Mouse (Mus musculus) liver, adult 2 months (tissue): ENCODE measurements around the gene Dgke. TPM values are rescaled to one million over a fixed set of nuclear protein-coding genes. Genes with fewer than 3 reads are reported as not detected.

Experiments used
- DNase-seq: peaks from one replicate; pipeline ENCODE4 v3.0.0-alpha.2; 2011; ENCODE audit warnings: low read depth, low spot score; ENCODE audit errors: extremely low read depth
- H3K27ac ChIP-seq: fragments of 200-500 bp; replicated peaks from 2 replicates; pipeline ENCODE4 v1.5.1; 2012; ENCODE audit warnings: low read depth, mild to moderate bottlenecking, control low read depth, inconsistent platforms, low read length; ENCODE audit not compliant: insufficient read depth
- H3K27me3 ChIP-seq: fragments of 200-500 bp; 2 replicates; pipeline ENCODE4 v1.6.1; 2012; ENCODE audit warnings: mild to moderate bottlenecking, moderate library complexity, low read length, inconsistent platforms; ENCODE audit not compliant: control insufficient read depth, insufficient read depth
- H3K36me3 ChIP-seq: fragments of 200-500 bp; 2 replicates; pipeline ENCODE4 v1.6.1; 2012; ENCODE audit warnings: low read length, inconsistent platforms; ENCODE audit not compliant: control insufficient read depth, insufficient read depth
- H3K4me1 ChIP-seq: fragments of 200-500 bp; 2 replicates; pipeline ENCODE4 v1.6.1; 2011; ENCODE audit warnings: low read length; ENCODE audit not compliant: control insufficient read depth, insufficient read depth
- H3K4me3 ChIP-seq: fragments of 200-500 bp; 2 replicates; pipeline ENCODE4 v1.5.1; 2011; ENCODE audit warnings: low read depth, mild to moderate bottlenecking, control low read depth, low read length, moderate library complexity; ENCODE audit not compliant: insufficient read depth
- H3K79me2 ChIP-seq: fragments of 200-500 bp; 2 replicates; pipeline ENCODE4 v1.6.1; 2012; ENCODE audit warnings: inconsistent platforms, mild to moderate bottlenecking, low read length, moderate library complexity; ENCODE audit not compliant: control insufficient read depth, insufficient read depth
- H3K9ac ChIP-seq: fragments of 200-500 bp; 2 replicates; pipeline ENCODE4 v1.6.1; 2012; ENCODE audit warnings: low read depth, mild to moderate bottlenecking, control low read depth, inconsistent platforms, low read length
- CTCF ChIP-seq: fragments of 200-500 bp; IDR thresholded peaks from 2 replicates; pipeline ENCODE4 v1.5.1; 2011; ENCODE audit warnings: low read depth, low read length, control low read depth
- POLR2A ChIP-seq: fragments of 200-500 bp; IDR thresholded peaks from 2 replicates; pipeline ENCODE4 v1.6.1; 2011; ENCODE audit warnings: low read length, control low read depth; ENCODE audit not compliant: insufficient read depth; ENCODE audit errors: extremely low read depth
- WGBS: fragments of 180-500 bp; shearing (Covaris S2); methylation state at CpG from one replicate; pipeline ENCODE4 v1.1.7; 2018; 5-methylcytosine and 5-hydroxymethylcytosine counted together
- polyA plus RNA-seq: library from polyadenylated mRNA; depleted of rRNA; stranded (reverse); fragments of >200 nt; gene quantifications from 2 replicates; pipeline ENCODE4 v1.2.3, GENCODE M21; 2012; rRNA removed
- total RNA-seq: library from RNA; depleted of rRNA; stranded (reverse); fragments of >200 nt; gene quantifications from 2 replicates; pipeline ENCODE4 v1.2.3, GENCODE M21; 2014; rRNA removed

Dgke gene
- 0.74 and 1.1 TPM in 2 replicates for total RNA-seq
- polyA plus RNA-seq = 0.49 and 0.69 TPM in 2 replicates

GRCm38 (mm10) chr11:89066750-89067149 is at the start of gene Dgke:
Dgke (minus strand) TSS chr11:89066850.
- TF ChIP-seq CTCF (no peak), POLR2A (no peak)
- 100% methylated on average over 1 of the region's 1 CpGs for WGBS
- Histone ChIP-seq H3K79me2 (no peaks in the 10 kb centered on the region), H3K36me3 (no peaks in the 10 kb centered on the region), H3K4me1 (peaks cover 2% of the 10 kb centered on the region; the same call in 1 of the 2 replicates), H3K9ac (no peak within 1 kb of the TSS), H3K27me3 (no peaks in the 10 kb centered on the region), H3K4me3 (no peak within 1 kb of the TSS), H3K27ac (peak within 1 kb of the TSS; percentile 48; the same call in 1 of the 2 replicates)
- no peak for DNase-seq

- 36% methylated on average over 12 of the region's 12 CpGs for WGBS
Observed at GRCm38 (mm10) chr11:89107180-89107807, 40.6 kb upstream of the Dgke start.

GRCm38 (mm10) chr11:89105823-89106222 is 39.2 kb upstream of the Dgke start:
- no peak overlapping the region for H3K9ac ChIP-seq
- 93% methylated on average over 11 of the region's 11 CpGs for WGBS

More at GRCm38 (mm10) chr11:89107180-89107807, 40.6 kb upstream of the Dgke start:
- no peaks in the 10 kb centered on the region for H3K36me3 ChIP-seq
- no peak for DNase-seq
- no peaks in the 10 kb centered on the region for H3K79me2 ChIP-seq
- no peak overlapping the region for H3K4me3 ChIP-seq
- H3K9ac ChIP-seq = no peak overlapping the region
- peaks cover 3% of the 10 kb centered on the region; the same call in 1 of the 2 replicates for H3K27me3 ChIP-seq
- no peak overlapping the region for H3K27ac ChIP-seq
- TF ChIP-seq CTCF = no peak
- TF ChIP-seq POLR2A = no peak
- H3K4me1 ChIP-seq = no peaks in the 10 kb centered on the region

GRCm38 (mm10) chr11:89105211-89105610 is 38.6 kb upstream of the Dgke start:
- H3K27me3 ChIP-seq = peaks cover 3% of the 10 kb centered on the region; the same call in 1 of the 2 replicates
- no peak overlapping the region for H3K4me3 ChIP-seq
- no peaks in the 10 kb centered on the region for H3K79me2 ChIP-seq
- no peak overlapping the region for H3K9ac ChIP-seq
- TF ChIP-seq CTCF = no peak
- no peak for TF ChIP-seq POLR2A
- H3K36me3 ChIP-seq = no peaks in the 10 kb centered on the region
- 97% methylated on average over 8 of the region's 8 CpGs for WGBS
- H3K4me1 ChIP-seq = no peaks in the 10 kb centered on the region
- no peak overlapping the region for H3K27ac ChIP-seq
- DNase-seq = no peak

More at GRCm38 (mm10) chr11:89105823-89106222, 39.2 kb upstream of the Dgke start:
- no peak overlapping the region for H3K27ac ChIP-seq
- H3K36me3 ChIP-seq = no peaks in the 10 kb centered on the region
- DNase-seq = no peak
- H3K27me3 ChIP-seq = peaks cover 3% of the 10 kb centered on the region; the same call in 1 of the 2 replicates
- no peak for TF ChIP-seq CTCF
- no peak for TF ChIP-seq POLR2A
- no peaks in the 10 kb centered on the region for H3K79me2 ChIP-seq
- no peaks in the 10 kb centered on the region for H3K4me1 ChIP-seq
- H3K4me3 ChIP-seq = no peak overlapping the region

- DNase-seq = no peak
- TF ChIP-seq CTCF (no peak), POLR2A (no peak)
Observed at GRCm38 (mm10) chr11:89103166-89103565, 36.5 kb upstream of the Dgke start.

GRCm38 (mm10) chr11:89100826-89101321 is 34.2 kb upstream of the Dgke start:
- TF ChIP-seq CTCF (no peak), POLR2A (no peak)
- Histone ChIP-seq H3K4me3 (peak overlapping the region; percentile 9; the same call in 1 of the 2 replicates), H3K27ac (peak overlapping the region; percentile 25), H3K27me3 (no peaks in the 10 kb centered on the region), H3K9ac (peak overlapping the region; percentile 8; the same call in 1 of the 2 replicates), H3K36me3 (no peaks in the 10 kb centered on the region), H3K4me1 (no peaks in the 10 kb centered on the region), H3K79me2 (no peaks in the 10 kb centered on the region)
- DNase-seq = no peak
- 42% methylated on average over 17 of the region's 17 CpGs for WGBS

More at GRCm38 (mm10) chr11:89103166-89103565, 36.5 kb upstream of the Dgke start:
- Histone ChIP-seq H3K79me2 (no peaks in the 10 kb centered on the region), H3K27me3 (no peaks in the 10 kb centered on the region), H3K4me1 (no peaks in the 10 kb centered on the region), H3K9ac (no peak overlapping the region), H3K27ac (no peak overlapping the region), H3K36me3 (no peaks in the 10 kb centered on the region), H3K4me3 (no peak overlapping the region)
- WGBS = 76% methylated on average over 14 of the region's 14 CpGs
